Mouse (Mus musculus) ES-E14 (cell line): ENCODE data around the gene Srd5a1. TPM values are rescaled to one million over a fixed set of nuclear protein-coding genes. Genes with fewer than 3 reads are reported as not detected.

Source experiments
- DNase-seq: peaks from one replicate; pipeline ENCODE4 v3.0.0-alpha.2; 2013; ENCODE audit warnings: low read depth, low spot score
- H3K27ac ChIP-seq: 2 replicates; pipeline ENCODE4 v1.5.1; 2012; ENCODE audit warnings: low read depth, mild to moderate bottlenecking, low read length, moderate library complexity, mixed read lengths; ENCODE audit not compliant: poor library complexity, insufficient read depth, severe bottlenecking
- H3K36me3 ChIP-seq: 2 replicates; pipeline ENCODE4 v1.6.1; 2012; ENCODE audit warnings: mild to moderate bottlenecking, low read length, moderate library complexity, mixed read lengths; ENCODE audit not compliant: control insufficient read depth, poor library complexity, insufficient read depth, severe bottlenecking
- H3K4me1 ChIP-seq, 2 experiments: fragments of 150-350 bp in 1 of 2; sonication (generic) in 1 of 2; 2 replicates each; pipeline ENCODE4 v1.6.1; 2012; ENCODE audit warnings: low read length in 2 of 2, mild to moderate bottlenecking in 1 of 2, mixed read lengths in 1 of 2; ENCODE audit not compliant: control insufficient read depth in 2 of 2, insufficient read depth in 2 of 2, poor library complexity in 1 of 2
- H3K4me3 ChIP-seq, 2 experiments: fragments of 150-350 bp in 1 of 2; sonication (generic) in 1 of 2; 2 replicates each; pipeline ENCODE4 v1.5.1; 2012; ENCODE audit warnings: low read length in 2 of 2, low read depth in 1 of 2, mild to moderate bottlenecking in 1 of 2, mixed read lengths in 1 of 2; ENCODE audit not compliant: insufficient read depth in 1 of 2, poor library complexity in 1 of 2, severe bottlenecking in 1 of 2
- H3K9ac ChIP-seq: 2 replicates; pipeline ENCODE4 v1.6.1; 2012; ENCODE audit warnings: low read depth, mild to moderate bottlenecking, low read length, mixed read lengths; ENCODE audit not compliant: poor library complexity, insufficient read depth, severe bottlenecking
- H3K9me3 ChIP-seq: fragments of 150-350 bp; sonication (generic); 2 replicates; pipeline ENCODE4 v1.6.1; 2012; ENCODE audit warnings: low read depth, mild to moderate bottlenecking, low read length; ENCODE audit not compliant: control insufficient read depth, insufficient read depth
- CHD2 ChIP-seq: IDR thresholded peaks from 2 replicates; pipeline ENCODE4 v1.6.1; 2014; ENCODE audit warnings: mild to moderate bottlenecking, low read depth, low read length, inconsistent platforms
- HCFC1 ChIP-seq: IDR thresholded peaks from 2 replicates; pipeline ENCODE4 v1.6.1; 2012; ENCODE audit warnings: low read length, inconsistent platforms, borderline replicate concordance; ENCODE audit not compliant: insufficient read depth
- MAFK ChIP-seq: IDR thresholded peaks from 2 replicates; pipeline ENCODE4 v1.6.1; 2014; ENCODE audit warnings: mild to moderate bottlenecking, low read depth, low read length, inconsistent platforms; ENCODE audit not compliant: insufficient read depth
- ZC3H11A ChIP-seq: IDR thresholded peaks from 2 replicates; pipeline ENCODE4 v1.6.1; 2012; ENCODE audit warnings: low read depth, mild to moderate bottlenecking, inconsistent platforms, low read length, borderline replicate concordance
- ZNF384 ChIP-seq: IDR thresholded peaks from 2 replicates; pipeline ENCODE4 v1.6.1; 2012; ENCODE audit warnings: low read depth, low read length, inconsistent platforms
- in situ Hi-C, 2 experiments: fragments of 600-800 bp; cut with MboI; formaldehyde crosslinking; loops; one replicate each; pipeline ENCODE4 v1.15.1; 2025; ENCODE audit warnings: low sequenced_read_pairs in 2 of 2, inconsistent platforms in 1 of 2; ENCODE audit not compliant: unreplicated experiment in 2 of 2
- total RNA-seq: library from RNA; depleted of rRNA; stranded (reverse); fragments of 300-350 nt; gene quantifications from 2 replicates; pipeline ENCODE4 v1.2.3, GENCODE M21; 2012

The Srd5a1 gene
- total RNA-seq, 1 experiment = 11.5 TPM

GRCm38 (mm10) chr13:69555045-69555444 lies 56.2 kb downstream of the Srd5a1 start:
- no peak for DNase-seq
- H3K4me1 ChIP-seq = peaks cover 0 to 8% of the 10 kb centered on the region in 2 experiments; a peak in 1 of 4 replicates
- no peaks in the 10 kb centered on the region for H3K36me3 ChIP-seq
- in situ Hi-C loops = no loop called here
- H3K27ac ChIP-seq = no peak overlapping the region
- no peak overlapping the region for H3K9ac ChIP-seq
- no peaks in the 10 kb centered on the region for H3K9me3 ChIP-seq
- no peak for TF ChIP-seq HCFC1
- no peak for TF ChIP-seq ZNF384
- TF ChIP-seq CHD2 = no peak
- no peak for TF ChIP-seq MAFK
- H3K4me3 ChIP-seq = no peak overlapping the region

GRCm38 (mm10) chr13:69554255-69554654 lies 57.0 kb downstream of the Srd5a1 start:
- Histone ChIP-seq H3K36me3 (no peaks in the 10 kb centered on the region), H3K4me1 (peaks cover 0 to 8% of the 10 kb centered on the region in 2 experiments; a peak in 1 of 4 replicates), H3K4me3 (no peak overlapping the region), H3K9me3 (no peaks in the 10 kb centered on the region), H3K27ac (no peak overlapping the region), H3K9ac (no peak overlapping the region)
- in situ Hi-C loops = no loop called here
- DNase-seq = no peak
- TF ChIP-seq MAFK (no peak), CHD2 (no peak), ZC3H11A (no peak), HCFC1 (no peak), ZNF384 (no peak)

- H3K9me3 ChIP-seq = no peaks in the 10 kb centered on the region
- TF ChIP-seq MAFK = no peak
- TF ChIP-seq HCFC1 = no peak
- TF ChIP-seq ZC3H11A = 0 out of 2 replicates have a peak, but pooled peaks have one; percentile 3
- no peak for TF ChIP-seq CHD2
- no peak for TF ChIP-seq ZNF384
- no peak for DNase-seq
- no peak overlapping the region for H3K4me3 ChIP-seq
- H3K4me1 ChIP-seq = peaks cover 0 to 8% of the 10 kb centered on the region in 2 experiments; a peak in 1 of 4 replicates
- H3K9ac ChIP-seq = no peak overlapping the region
- in situ Hi-C loops = no loop called here
- H3K36me3 ChIP-seq = no peaks in the 10 kb centered on the region
- no peak overlapping the region for H3K27ac ChIP-seq
Observed at GRCm38 (mm10) chr13:69553024-69553423, 58.2 kb downstream of the Srd5a1 start.

GRCm38 (mm10) chr13:69550831-69551230 lies 60.4 kb downstream of the Srd5a1 start:
- H3K4me3 ChIP-seq = no peak overlapping the region
- no peak for DNase-seq
- TF ChIP-seq ZC3H11A = no peak
- TF ChIP-seq HCFC1 = no peak
- TF ChIP-seq MAFK = no peak
- H3K9ac ChIP-seq = no peak overlapping the region
- peaks cover 0 to 5% of the 10 kb centered on the region in 2 experiments; a peak in 1 of 4 replicates for H3K4me1 ChIP-seq
- no peaks in the 10 kb centered on the region for H3K9me3 ChIP-seq
- H3K27ac ChIP-seq = no peak overlapping the region
- in situ Hi-C loops = no loop called here
- H3K36me3 ChIP-seq = no peaks in the 10 kb centered on the region

- Histone ChIP-seq H3K36me3 (no peaks in the 10 kb centered on the region), H3K9ac (no peak overlapping the region), H3K27ac (no peak overlapping the region), H3K9me3 (no peaks in the 10 kb centered on the region), H3K4me3 (no peak overlapping the region), H3K4me1 (no peaks in the 10 kb centered on the region)
- in situ Hi-C loops = loop anchor here in 1 of 2 experiments (10.0 kb wide), 1 partner anchor 105 kb away; no protein-coding TSS in a partner anchor
- TF ChIP-seq HCFC1 = no peak
- no peak for TF ChIP-seq MAFK
- no peak for TF ChIP-seq CHD2
- no peak for TF ChIP-seq ZNF384
- no peak for TF ChIP-seq ZC3H11A
- DNase-seq = no peak
Observed at GRCm38 (mm10) chr13:69549980-69550379, 61.3 kb downstream of the Srd5a1 start.
